Mouse (Mus musculus) heart, embryonic 15.5 days (tissue): ENCODE measurements around the gene Aoc1. TPM values are rescaled to one million over a fixed set of nuclear protein-coding genes. Genes with fewer than 3 reads are reported as not detected.

Experiments used
- polyA plus RNA-seq: library from polyadenylated mRNA; unstranded; fragments of >200 nt; fragmentation: Nextera tagmentation; extraction: Ambion mirVana; gene quantifications from 2 replicates; pipeline ENCODE4 v1.2.1, GENCODE M21; 2015

The Aoc1 gene
- polyA plus RNA-seq, 1 experiment from 2014 or later, result not detected

Other genes with a start within 250 kb of the Aoc1 start
- gene AI854703, start 246.1 kb upstream of the Aoc1 start, polyA plus RNA-seq, result 0.94 and 1.0 TPM in 2 replicates
- 1.6 and 1.7 TPM in 2 replicates for gene Gimap8, start 225.7 kb upstream of the Aoc1 start, polyA plus RNA-seq
- gene Gimap9, start 196.8 kb upstream of the Aoc1 start, polyA plus RNA-seq, result 7.9 and 10.3 TPM in 2 replicates
- gene Gimap4, start 188.3 kb upstream of the Aoc1 start, polyA plus RNA-seq, result 23.5 and 27.1 TPM in 2 replicates
- gene Gimap6, start 164.7 kb upstream of the Aoc1 start, polyA plus RNA-seq, result 32.3 and 35.6 TPM in 2 replicates
- 3.3 and 4.6 TPM in 2 replicates for gene Gm28053, start 154.3 kb upstream of the Aoc1 start, polyA plus RNA-seq
- gene Gimap7, start 154.3 kb upstream of the Aoc1 start, polyA plus RNA-seq, result 0.23 and 0.27 TPM in 2 replicates
- gene Gimap1, start 133.8 kb upstream of the Aoc1 start, polyA plus RNA-seq, result 26.4 and 31.6 TPM in 2 replicates
- gene Gimap5, start 126.7 kb upstream of the Aoc1 start, polyA plus RNA-seq, result 6.2 and 9.4 TPM in 2 replicates
- 0.08 TPM in 1 of 2 replicates, not detected in the other for gene Gimap3, start 102.0 kb upstream of the Aoc1 start, polyA plus RNA-seq
- 59.6 and 88.1 TPM in 2 replicates for gene Tmem176a, start 32.0 kb upstream of the Aoc1 start, polyA plus RNA-seq
- gene Tmem176b, start 31.4 kb upstream of the Aoc1 start, polyA plus RNA-seq, result 191 and 255 TPM in 2 replicates
- gene 1600015I10Rik, start 57.0 kb downstream of the Aoc1 start, polyA plus RNA-seq, result not detected in 2 replicates
- gene Doxl2, start 102.1 kb downstream of the Aoc1 start, polyA plus RNA-seq, result not detected in 2 replicates
- not detected in 2 replicates for gene Svs1, start 114.0 kb downstream of the Aoc1 start, polyA plus RNA-seq
- gene Gpnmb, start 163.7 kb downstream of the Aoc1 start, polyA plus RNA-seq, result 5.5 and 16.5 TPM in 2 replicates
- 55.0 and 60.0 TPM in 2 replicates for gene Malsu1, start 200.9 kb downstream of the Aoc1 start, polyA plus RNA-seq